Mouse (Mus musculus) E14TG2a.4 (cell line): ENCODE measurements at regions not wholly inside any gene's neighbourhood (a gene's known extent, or its start where the extent isn't known, plus 50 kb on each side); places are given as distances from the start of the nearest gene placed in this dataset.

Experiments
- H3K27me3 ChIP-seq: 2 replicates; pipeline ENCODE4 v1.6.1; 2014; ENCODE audit warnings: low read length, control low read depth; ENCODE audit not compliant: insufficient read depth
- H3K36me3 ChIP-seq: 2 replicates; pipeline ENCODE4 v1.6.1; 2014; ENCODE audit warnings: low read length, control low read depth; ENCODE audit not compliant: insufficient read depth
- H3K4me1 ChIP-seq: replicated peaks from 2 replicates; pipeline ENCODE4 v1.6.1; 2014; ENCODE audit warnings: low read depth, low read length, control low read depth
- H3K4me3 ChIP-seq: replicated peaks from 2 replicates; pipeline ENCODE4 v1.5.1; 2014; ENCODE audit warnings: mild to moderate bottlenecking, low read length
- H3K9me3 ChIP-seq: 2 replicates; pipeline ENCODE4 v1.6.1; 2014; ENCODE audit warnings: low read length, control low read depth
- CTCF ChIP-seq: conservative IDR thresholded peaks from 2 replicates; pipeline ENCODE4 v1.5.1; 2014; ENCODE audit warnings: low read length
- NANOG ChIP-seq: IDR thresholded peaks from 2 replicates; pipeline ENCODE4 v1.6.1; 2014; ENCODE audit warnings: borderline replicate concordance, low read length, mixed read lengths
- POU5F1 ChIP-seq: IDR thresholded peaks from 2 replicates; pipeline ENCODE4 v1.6.1; 2014; ENCODE audit warnings: low read length, borderline replicate concordance

DNA sequence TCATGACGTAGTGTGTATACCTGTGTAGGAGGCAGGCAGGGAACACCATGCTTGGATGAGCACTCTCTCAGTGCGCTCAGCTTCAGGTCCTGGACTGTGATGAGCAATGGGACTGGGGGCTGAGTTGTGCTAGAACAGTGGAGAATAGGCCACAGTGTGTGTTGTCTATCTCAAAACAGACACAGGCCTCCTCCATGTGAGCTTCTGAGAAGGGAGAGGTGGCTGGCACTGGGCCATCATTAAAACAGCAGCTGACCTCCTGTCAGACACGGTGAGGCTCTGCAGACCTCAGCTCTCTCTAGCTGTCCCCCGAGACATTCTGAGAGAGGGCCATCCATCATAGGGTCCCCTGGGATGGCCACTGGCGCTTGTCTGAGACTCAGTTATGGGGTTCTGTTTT lies 119.0 kb upstream of the Cxcr4 start:
- TF ChIP-seq CTCF (no peak), NANOG (no peak), POU5F1 (no peak)
- no peaks in the 10 kb centered on the region for H3K27me3 ChIP-seq
- no peaks in the 10 kb centered on the region for H3K4me1 ChIP-seq
- H3K36me3 ChIP-seq: no peaks in the 10 kb centered on the region
- H3K9me3 ChIP-seq: no peaks in the 10 kb centered on the region
- H3K4me3 ChIP-seq: no peak overlapping the region

DNA sequence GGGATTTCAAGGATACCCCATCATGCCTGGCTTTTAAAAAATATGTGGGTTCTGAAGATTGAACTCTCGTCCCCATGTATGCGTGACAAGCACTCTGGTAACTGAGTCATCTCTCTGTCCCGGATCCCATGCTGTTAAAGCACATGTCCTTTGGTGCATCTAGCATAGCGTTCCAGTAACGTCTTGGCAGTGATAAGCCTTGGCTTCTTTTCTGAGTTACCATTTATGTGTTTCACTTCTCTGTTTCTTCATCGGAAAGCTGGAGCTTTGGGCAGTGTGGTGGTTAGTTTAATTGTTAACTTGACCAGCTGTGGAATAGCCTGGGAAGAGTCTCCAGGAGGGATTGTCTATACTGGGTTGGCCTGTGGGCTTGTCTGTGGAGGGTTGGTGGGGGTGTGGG lies 115.7 kb upstream of the Cxcr4 start:
- Histone ChIP-seq H3K27me3 (no peaks in the 10 kb centered on the region), H3K4me1 (no peaks in the 10 kb centered on the region), H3K4me3 (no peak overlapping the region), H3K9me3 (no peaks in the 10 kb centered on the region), H3K36me3 (no peaks in the 10 kb centered on the region)
- TF ChIP-seq NANOG: no peak
- TF ChIP-seq CTCF: no peak
- no peak for TF ChIP-seq POU5F1

DNA sequence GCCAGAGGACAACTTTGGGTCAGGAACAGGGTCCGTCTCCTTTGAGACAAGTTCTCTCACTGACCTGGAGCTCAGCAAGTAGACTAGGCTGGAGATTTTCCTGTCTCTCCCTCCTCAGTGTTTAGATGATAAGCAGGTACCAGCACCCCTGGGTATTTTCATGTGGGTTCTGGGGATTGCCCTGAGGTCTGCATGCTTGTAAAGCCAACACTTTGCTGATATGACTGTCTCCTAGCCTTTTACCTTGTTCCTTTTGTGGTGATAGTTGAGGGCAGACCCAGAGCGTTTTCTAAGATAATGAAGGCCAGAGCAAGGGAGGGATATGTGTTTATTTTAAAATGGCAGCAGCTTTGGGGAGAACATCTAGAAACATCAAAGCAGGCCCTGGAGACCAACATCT lies 114.1 kb upstream of the Cxcr4 start:
- no peaks in the 10 kb centered on the region for H3K27me3 ChIP-seq
- H3K4me1 ChIP-seq: no peaks in the 10 kb centered on the region
- H3K36me3 ChIP-seq: no peaks in the 10 kb centered on the region
- H3K9me3 ChIP-seq: no peaks in the 10 kb centered on the region
- TF ChIP-seq CTCF (no peak), NANOG (no peak), POU5F1 (no peak)
- no peak overlapping the region for H3K4me3 ChIP-seq

DNA sequence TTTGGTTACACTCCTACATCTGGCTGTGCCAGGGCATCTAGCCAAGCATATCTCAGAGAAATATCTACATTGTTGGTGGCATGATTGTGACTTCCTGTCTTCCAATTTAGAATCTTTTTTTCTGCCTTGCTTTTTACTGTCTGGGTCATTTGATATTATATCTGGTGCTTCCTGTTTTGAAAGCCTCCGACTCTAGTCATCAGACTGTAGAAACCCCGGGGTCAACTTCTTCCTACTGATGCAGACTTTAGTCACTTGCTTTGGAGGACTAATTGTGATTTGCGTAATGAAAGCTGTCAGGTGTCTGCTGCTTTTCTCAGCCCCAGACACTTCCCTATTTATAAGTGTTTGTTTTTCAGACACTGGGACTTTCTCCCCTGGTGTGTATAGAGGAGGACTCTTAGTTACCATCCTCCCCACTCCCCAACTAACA lies 113.0 kb upstream of the Cxcr4 start:
- H3K36me3 ChIP-seq: no peaks in the 10 kb centered on the region
- H3K4me3 ChIP-seq: no peak overlapping the region
- 0 out of 2 replicates have a peak, but pooled peaks cover 3% of the 10 kb centered on the region for H3K9me3 ChIP-seq
- H3K4me1 ChIP-seq: no peaks in the 10 kb centered on the region
- TF ChIP-seq NANOG: no peak
- TF ChIP-seq POU5F1: no peak
- TF ChIP-seq CTCF: no peak
- H3K27me3 ChIP-seq: no peaks in the 10 kb centered on the region

DNA sequence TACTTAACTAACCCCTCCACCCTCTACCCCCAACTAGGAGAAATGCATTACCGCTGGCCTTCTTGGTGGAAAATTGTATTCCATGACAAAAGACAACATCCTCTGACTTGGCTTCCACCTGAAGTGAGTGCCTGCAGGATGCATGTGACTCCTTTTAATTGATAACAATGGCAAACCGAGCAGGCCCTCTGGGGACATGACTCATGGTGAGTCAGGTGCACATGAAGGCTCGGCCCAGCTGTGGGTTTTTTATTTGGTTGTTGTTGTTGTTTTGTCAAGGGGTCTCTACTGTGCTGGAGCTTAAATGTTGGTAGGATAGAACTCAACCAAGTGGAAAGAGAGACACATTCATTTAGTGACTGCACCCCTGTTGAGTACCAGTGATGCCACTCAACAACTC lies 109.2 kb upstream of the Cxcr4 start:
- Histone ChIP-seq H3K36me3 (no peaks in the 10 kb centered on the region), H3K9me3 (peaks cover 41% of the 10 kb centered on the region), H3K4me3 (no peak overlapping the region), H3K27me3 (no peaks in the 10 kb centered on the region), H3K4me1 (no peaks in the 10 kb centered on the region)
- no peak for TF ChIP-seq CTCF
- TF ChIP-seq NANOG: no peak
- TF ChIP-seq POU5F1: no peak

DNA sequence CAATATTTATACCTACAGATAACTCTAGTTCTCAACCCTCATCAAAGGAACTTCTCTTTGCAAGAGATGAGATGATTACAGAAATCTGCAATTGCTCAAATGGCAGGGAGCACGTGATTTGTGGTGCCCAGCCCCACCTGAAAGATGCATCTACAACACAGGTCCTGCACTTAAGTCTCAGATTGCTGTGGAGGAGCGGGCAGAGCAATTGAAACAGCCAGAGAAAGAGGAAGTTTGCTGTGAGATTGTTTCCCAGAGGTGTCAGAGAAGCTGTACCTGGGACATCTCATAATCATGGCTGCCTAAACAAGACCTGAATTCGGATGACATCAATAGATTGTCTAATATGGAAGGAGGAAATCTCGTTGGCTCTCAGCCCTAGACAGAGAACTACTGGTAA lies 105.9 kb upstream of the Cxcr4 start:
- H3K4me3 ChIP-seq: no peak overlapping the region
- TF ChIP-seq CTCF: no peak
- no peak for TF ChIP-seq NANOG
- no peak for TF ChIP-seq POU5F1
- no peaks in the 10 kb centered on the region for H3K4me1 ChIP-seq
- peaks cover 63% of the 10 kb centered on the region for H3K9me3 ChIP-seq
- no peaks in the 10 kb centered on the region for H3K27me3 ChIP-seq
- no peaks in the 10 kb centered on the region for H3K36me3 ChIP-seq

DNA sequence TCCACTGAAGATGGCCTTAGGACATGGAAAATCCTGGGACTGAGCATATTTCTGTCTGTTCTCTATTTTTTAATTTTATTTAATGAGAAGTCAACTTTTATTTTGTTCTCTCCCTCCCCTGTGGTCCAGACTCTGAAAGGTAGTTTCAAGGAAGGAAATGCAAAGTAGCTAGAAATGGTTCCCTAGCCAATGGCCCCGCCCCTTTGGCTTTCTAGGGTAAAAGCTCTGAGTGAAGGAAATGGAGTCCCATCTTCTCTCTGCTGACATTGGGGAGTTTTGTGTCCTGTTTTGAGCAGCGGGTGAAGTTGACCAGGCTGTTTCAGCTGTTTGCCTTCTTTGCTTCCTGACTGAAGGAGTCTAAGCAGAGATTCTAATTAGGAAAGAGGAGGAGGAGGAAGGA lies 103.8 kb upstream of the Cxcr4 start:
- Histone ChIP-seq H3K9me3 (peaks cover 63% of the 10 kb centered on the region), H3K36me3 (no peaks in the 10 kb centered on the region)

DNA sequence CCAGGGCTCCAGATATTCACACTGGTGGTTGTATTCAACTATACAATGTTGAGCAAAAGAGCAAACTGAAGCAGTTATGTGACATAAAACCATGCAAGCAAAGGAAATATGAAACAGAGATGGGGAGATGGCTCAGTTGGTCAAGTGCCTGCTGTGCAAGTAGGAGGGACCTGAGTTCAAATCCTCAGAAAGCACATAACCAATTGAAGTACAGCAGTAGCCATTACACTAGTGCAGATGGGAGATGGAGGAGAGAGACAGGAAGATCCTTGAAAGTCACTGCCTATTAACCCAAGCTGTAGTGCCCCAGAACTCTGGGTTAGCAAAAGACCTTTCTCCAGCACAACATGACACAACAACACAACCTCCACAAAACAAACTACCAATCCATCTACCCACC lies 100.7 kb upstream of the Cxcr4 start:
- Histone ChIP-seq H3K9me3 (peaks cover 37% of the 10 kb centered on the region), H3K4me1 (no peaks in the 10 kb centered on the region)
- TF ChIP-seq NANOG: no peak
- no peak for TF ChIP-seq POU5F1
- no peak for TF ChIP-seq CTCF

More for the DNA sequence above, 103.8 kb upstream of the Cxcr4 start:
- TF ChIP-seq POU5F1 (no peak), CTCF (no peak), NANOG (no peak)
- Histone ChIP-seq H3K4me1 (no peaks in the 10 kb centered on the region), H3K27me3 (no peaks in the 10 kb centered on the region), H3K4me3 (no peak overlapping the region)

DNA sequence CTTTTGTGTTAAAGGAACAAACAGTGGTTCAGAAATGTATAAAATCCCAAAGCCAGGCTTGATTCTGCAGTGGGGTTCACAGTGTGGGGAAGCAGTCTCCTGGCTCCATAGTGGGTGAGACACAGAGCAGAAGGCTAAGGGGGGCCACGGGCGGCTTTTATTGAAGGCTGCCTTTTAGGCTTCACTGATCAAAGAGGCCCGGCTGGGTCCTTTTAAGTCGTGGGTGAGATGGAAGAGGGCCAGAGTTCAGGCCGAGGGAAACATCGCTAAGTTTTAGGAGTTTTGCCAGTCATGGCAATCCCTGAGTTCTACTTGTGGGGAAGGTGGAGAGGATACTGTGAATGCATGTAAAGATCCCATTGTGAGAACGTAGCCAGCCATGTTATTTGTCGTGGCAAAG lies 100.2 kb upstream of the Cxcr4 start:
- TF ChIP-seq CTCF (no peak), NANOG (no peak), POU5F1 (no peak)
- Histone ChIP-seq H3K9me3 (peaks cover 32% of the 10 kb centered on the region), H3K4me1 (no peaks in the 10 kb centered on the region), H3K4me3 (no peak overlapping the region), H3K27me3 (0 out of 2 replicates have a peak, but pooled peaks cover 3% of the 10 kb centered on the region), H3K36me3 (no peaks in the 10 kb centered on the region)

More for the DNA sequence above, 100.7 kb upstream of the Cxcr4 start:
- 0 out of 2 replicates have a peak, but pooled peaks cover 3% of the 10 kb centered on the region for H3K27me3 ChIP-seq
- no peak overlapping the region for H3K4me3 ChIP-seq
- H3K36me3 ChIP-seq: no peaks in the 10 kb centered on the region
